Mouse (Mus musculus) heart, postnatal 10 days (tissue): ENCODE results near the gene Rps28. TPM values are rescaled to one million over a fixed set of nuclear protein-coding genes. Genes with fewer than 3 reads are reported as not detected.

Experiments used
- DNase-seq, 2 experiments: peaks; one replicate each; pipeline ENCODE4 v3.0.0; 2021
- intact Hi-C: fragments of 180-260 bp; cut with DNase I; formaldehyde crosslinking; loops from one replicate; pipeline ENCODE4 v1.15.1; 2025
- total RNA-seq, 2 experiments: library from RNA; stranded (reverse); gene quantifications; 2 replicates each; pipeline ENCODE4 v1.2.3; 2021

Rps28 gene
- total RNA-seq, 2 experiments from 2014 or later, result 1,002 to 1,034 TPM

DNA sequence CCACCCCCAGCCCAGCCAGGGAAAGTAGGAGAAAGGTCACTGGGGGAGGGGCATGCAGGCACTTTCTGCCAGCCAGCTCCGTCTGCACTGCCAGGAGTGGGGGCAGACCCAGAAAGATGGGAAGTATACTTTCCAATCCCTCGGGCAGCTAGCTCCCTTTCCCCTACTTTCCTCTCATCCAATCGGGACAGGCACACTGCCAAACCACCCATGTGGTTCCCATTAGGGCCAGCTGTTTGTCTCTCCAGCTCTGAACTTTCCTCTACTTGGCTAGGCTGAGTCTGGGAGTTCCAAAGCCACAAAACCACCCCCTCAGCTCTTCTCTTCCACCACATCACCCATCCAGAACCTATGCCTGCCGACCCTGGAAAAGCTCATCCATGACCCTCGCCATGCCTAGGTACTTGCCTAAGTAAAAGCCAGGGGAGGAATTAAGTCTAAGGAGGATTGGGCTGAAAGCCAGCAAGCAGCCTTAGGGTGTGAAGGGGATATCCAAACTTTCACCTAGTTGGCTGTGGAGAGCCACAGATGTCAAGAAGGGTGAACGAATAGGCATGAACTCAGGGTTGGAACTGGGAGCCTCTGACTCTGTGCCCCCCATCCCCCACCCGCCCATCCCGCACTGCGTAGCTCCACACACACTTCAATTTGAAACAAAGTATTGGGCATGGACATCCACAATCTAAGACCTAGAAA lies 44.9 kb downstream of the Rps28 start:
- intact Hi-C loops, result loop anchor here (1.0 kb wide), 1 partner anchor 18 kb away; no protein-coding TSS in a partner anchor
- DNase-seq, result peak; percentile 99

DNA sequence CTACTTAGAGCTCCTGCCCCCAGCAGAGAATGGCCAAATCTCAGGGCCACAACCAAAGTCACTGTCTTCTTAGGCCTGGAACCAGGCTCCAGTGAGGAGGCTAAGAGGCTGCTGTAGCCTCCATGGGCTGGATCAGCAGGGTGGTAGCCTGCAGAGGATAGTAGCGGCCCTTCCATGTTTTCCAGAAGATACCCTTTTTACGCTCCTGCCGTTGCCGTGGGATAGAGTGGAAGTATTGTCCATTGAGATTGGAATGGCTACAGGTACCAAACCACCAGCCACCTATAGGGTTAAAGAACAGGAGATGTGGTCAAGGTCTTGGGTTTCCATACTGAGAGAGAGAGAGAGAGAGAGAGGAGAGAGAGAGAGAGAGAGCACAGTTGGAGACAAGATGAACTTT lies 49.1 kb downstream of the Rps28 start:
- intact Hi-C loops, result no loop called here
- DNase-seq, result no peak

DNA sequence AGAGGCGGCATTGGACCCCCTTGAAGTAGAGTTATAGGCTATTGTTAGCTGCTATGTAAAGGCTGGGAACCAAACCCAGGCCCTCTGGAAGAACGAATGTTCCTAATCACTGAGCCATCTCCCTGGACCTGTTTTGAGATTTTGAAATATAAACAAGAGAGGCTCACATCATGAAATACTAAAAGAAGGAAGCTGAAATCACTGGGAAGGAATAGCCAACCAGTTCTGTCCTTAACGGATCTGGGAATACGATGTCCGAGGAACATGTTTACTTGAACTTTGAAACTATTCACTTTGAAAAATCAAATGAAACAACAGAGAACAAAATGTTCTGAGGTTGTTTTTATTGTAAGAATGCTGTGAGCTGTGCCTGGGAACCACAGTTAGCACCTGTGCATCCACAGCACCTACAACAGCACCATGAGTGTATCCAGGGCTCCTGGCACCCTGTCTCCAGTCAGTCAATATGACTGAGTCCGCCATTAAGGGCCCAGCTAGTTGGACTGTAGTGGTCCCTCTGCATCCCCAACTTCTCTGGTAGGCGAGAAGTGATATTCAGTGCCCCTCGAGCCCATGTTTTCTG lies 49.7 kb downstream of the Rps28 start:
- no peak for DNase-seq
- intact Hi-C loops, result no loop called here

DNA sequence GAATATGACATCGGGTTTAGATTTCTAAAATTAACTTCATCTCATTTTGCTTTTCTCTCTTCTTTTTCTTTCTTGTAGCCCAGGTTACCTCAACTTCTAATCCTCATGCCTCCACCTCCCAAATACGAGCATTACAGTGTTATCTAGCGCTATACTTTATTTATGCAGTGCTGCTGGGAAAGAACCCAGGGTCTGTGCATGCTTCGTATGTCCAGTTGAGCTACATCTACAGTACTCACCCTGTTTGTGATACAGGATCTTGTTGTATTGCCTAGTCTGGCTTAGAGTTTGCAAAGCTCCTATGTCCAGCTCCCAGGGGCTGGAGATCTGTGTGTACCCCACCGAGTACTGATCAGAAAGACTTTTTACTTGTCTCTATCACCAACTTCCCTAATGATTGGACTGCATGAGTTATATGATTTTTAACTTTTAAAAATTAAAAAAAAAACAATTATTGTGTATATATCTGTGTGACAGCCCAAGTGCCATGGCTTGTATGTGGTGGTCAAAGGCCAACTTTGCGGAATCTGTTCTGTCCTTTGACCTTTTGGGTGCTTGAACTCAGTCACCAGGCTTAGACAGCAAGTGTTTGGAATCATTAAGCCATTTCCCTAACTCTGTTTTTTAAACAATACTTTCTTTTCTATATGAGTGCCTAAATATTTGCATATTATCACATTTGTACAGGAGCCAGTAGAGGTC lies 50.3 kb downstream of the Rps28 start:
- no peak for DNase-seq
- intact Hi-C loops, result no loop called here

DNA sequence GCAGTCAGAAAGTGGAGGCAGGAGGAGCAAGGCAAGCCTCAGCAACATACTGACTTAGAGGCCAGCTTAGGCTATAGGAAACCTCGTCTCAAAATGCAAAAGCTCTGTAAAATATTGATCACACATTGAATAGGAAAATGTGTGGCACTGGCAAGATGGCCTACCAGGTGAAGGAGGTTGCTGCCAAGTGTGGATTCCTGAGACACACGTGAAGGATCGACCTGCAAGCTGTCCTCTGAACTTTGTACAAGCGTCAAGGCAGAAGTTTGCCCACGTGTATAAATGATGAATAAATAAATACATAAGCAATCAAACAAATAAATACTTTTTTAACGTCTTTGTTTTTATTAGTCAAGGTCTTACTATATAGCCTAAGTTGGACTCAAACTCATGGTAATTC lies 50.9 kb downstream of the Rps28 start:
- intact Hi-C loops, result no loop called here
- DNase-seq, result no peak

DNA sequence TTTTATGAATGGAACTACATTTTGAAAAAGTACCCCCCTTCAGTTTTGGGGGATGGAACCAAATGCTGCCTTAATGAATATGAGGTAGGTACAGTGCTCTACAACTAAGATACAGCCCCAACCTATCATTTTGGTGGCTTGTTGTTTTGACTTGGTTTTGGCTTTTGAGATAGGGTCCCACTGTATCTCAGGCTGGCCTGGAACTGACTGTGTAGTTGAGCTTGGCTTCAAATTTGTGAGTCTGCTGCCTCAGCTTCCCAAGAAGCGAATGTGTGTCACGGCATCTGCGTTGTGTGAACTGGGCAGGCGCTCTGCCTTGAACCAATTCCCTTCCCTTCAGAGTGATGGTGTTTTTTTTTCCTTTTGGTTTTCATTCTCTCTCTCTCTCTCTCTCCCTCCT lies 52.7 kb downstream of the Rps28 start:
- no peak for DNase-seq
- intact Hi-C loops, result no loop called here

Other genes with a start within 250 kb of the Rps28 start
- gene Zfp414, start 195.5 kb downstream of the Rps28 start, total RNA-seq, result 10 to 100 TPM; 18.9 to 19.8 TPM
- gene Pram1, start 186.5 kb downstream of the Rps28 start, total RNA-seq, result under 1 TPM in 1 of 2 experiments, not detected in 1; 0.47 TPM
- gene Hnrnpm, start 137.7 kb downstream of the Rps28 start, total RNA-seq, result 100 to 1,000 TPM; 127 to 144 TPM
- gene March2, start 105.9 kb downstream of the Rps28 start, total RNA-seq, result 100 to 1,000 TPM; 120 to 121 TPM
- 100 to 1,000 TPM; 343 to 349 TPM for gene Rab11b, start 64.0 kb downstream of the Rps28 start, total RNA-seq
- gene Angptl4, start 42.7 kb downstream of the Rps28 start, total RNA-seq, result 100 to 1,000 TPM in 1 of 2 experiments, 10 to 100 TPM in 1; 34.9 to 119 TPM
- 10 to 100 TPM; 78.7 to 84.2 TPM for gene Kank3, start 14.0 kb downstream of the Rps28 start, total RNA-seq
- gene Ndufa7, start within 50 bp of the Rps28 start, total RNA-seq, result 100 to 1,000 TPM; 499 to 513 TPM
- gene Cd320, start 18.5 kb upstream of the Rps28 start, total RNA-seq, result 10 to 100 TPM; 19.7 to 22.9 TPM
- not detected for gene Gm7029, start 49.3 kb upstream of the Rps28 start, total RNA-seq
- gene Kifc1, start 66.1 kb upstream of the Rps28 start, total RNA-seq, result 10 to 100 TPM; 12.6 to 13.8 TPM
- not detected for gene Platr17, start 80.6 kb upstream of the Rps28 start, total RNA-seq
- 10 to 100 TPM; 16.9 to 18.3 TPM for gene Daxx, start 84.9 kb upstream of the Rps28 start, total RNA-seq
- 10 to 100 TPM; 85.4 to 98.6 TPM for gene Tapbp, start 91.3 kb upstream of the Rps28 start, total RNA-seq
- 10 to 100 TPM; 29.4 to 33.0 TPM for gene Zbtb22, start 91.3 kb upstream of the Rps28 start, total RNA-seq
- 10 to 100 TPM; 54.8 to 57.9 TPM for gene Rgl2, start 105.0 kb upstream of the Rps28 start, total RNA-seq
- 10 to 100 TPM; 70.8 to 78.9 TPM for gene Pfdn6, start 115.8 kb upstream of the Rps28 start, total RNA-seq
- 10 to 100 TPM; 12.4 to 12.6 TPM for gene Wdr46, start 116.1 kb upstream of the Rps28 start, total RNA-seq
- gene B3galt4, start 126.9 kb upstream of the Rps28 start, total RNA-seq, result 1 to 10 TPM; 2.7 to 3.7 TPM
- 10 to 100 TPM; 36.3 to 36.8 TPM for gene Vps52, start 131.2 kb upstream of the Rps28 start, total RNA-seq
- gene Rps18, start 131.4 kb upstream of the Rps28 start, total RNA-seq, result 100 to 1,000 TPM; 566 to 572 TPM
- 10 to 100 TPM; 54.8 to 56.2 TPM for gene H2-K1, start 175.8 kb upstream of the Rps28 start, total RNA-seq
- gene Ring1, start 200.1 kb upstream of the Rps28 start, total RNA-seq, result 10 to 100 TPM; 16.5 to 17.6 TPM
- 10 to 100 TPM; 80.8 to 88.1 TPM for gene H2-Ke6, start 203.5 kb upstream of the Rps28 start, total RNA-seq
- gene Slc39a7, start 207.1 kb upstream of the Rps28 start, total RNA-seq, result 10 to 100 TPM; 81.7 to 84.4 TPM
- gene Rxrb, start 207.2 kb upstream of the Rps28 start, total RNA-seq, result 10 to 100 TPM; 45.4 to 46.7 TPM
- gene Col11a2, start 214.9 kb upstream of the Rps28 start, total RNA-seq, result 1 to 10 TPM; 1.5 to 1.8 TPM